Mouse (Mus musculus): ENCODE results near the gene Nos1ap. TPM values are rescaled to one million over a fixed set of nuclear protein-coding genes. Genes with fewer than 3 reads are reported as not detected.

Gene Nos1ap
- polyA plus RNA-seq, 1 experiment from 2014 or later = 7.7 TPM

DNA sequence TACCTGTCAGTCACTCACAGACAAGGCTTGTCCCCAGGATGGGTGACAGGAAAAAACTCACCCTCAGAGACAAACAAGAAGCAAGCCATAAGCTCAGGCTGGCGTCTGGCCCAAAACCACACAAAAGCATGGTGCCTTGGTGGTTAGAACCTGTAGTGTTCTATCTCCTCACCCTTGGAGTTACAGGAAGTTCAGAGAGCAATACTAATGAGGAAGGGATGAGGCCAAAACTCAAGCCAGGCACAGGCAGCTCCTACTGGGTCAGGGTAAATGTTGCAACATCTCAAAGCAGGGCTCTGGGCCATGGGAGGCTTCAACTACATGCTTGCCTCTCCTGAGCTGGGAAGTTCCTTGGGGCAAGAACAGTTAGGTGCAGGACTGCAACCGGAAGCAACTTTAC lies 54.4 kb downstream of the Nos1ap start:
- no peak for ATAC-seq (ENCODE audit: low read depth)
- no peaks in the 10 kb centered on the region for H3K27me3 ChIP-seq (replicated peaks; ENCODE audit: control insufficient read depth, insufficient read depth, low read length)
- H3K4me2 ChIP-seq (ENCODE audit: low read depth, low read length) = no peak overlapping the region
- no peaks in the 10 kb centered on the region; the same call in 1 of the 2 replicates for H3K4me1 ChIP-seq (ENCODE audit: control insufficient read depth, insufficient read depth, low read length)
- no peak overlapping the region for H3K4me3 ChIP-seq (ENCODE audit: low read depth, low read length)
- H3K9ac ChIP-seq (ENCODE audit: low read depth, low read length) = no peak overlapping the region
- no peaks in the 10 kb centered on the region for H3K9me3 ChIP-seq (ENCODE audit: control insufficient read depth, low read length)
- 70% methylated on average over 2 of the region's 2 CpGs for WGBS
- no peaks in the 10 kb centered on the region for H3K36me3 ChIP-seq (ENCODE audit: control insufficient read depth, insufficient read depth, low read length)
- H3K27ac ChIP-seq (replicated peaks; ENCODE audit: low read depth, low read length) = no peak overlapping the region
- no peak for DNase-seq (ENCODE audit: low spot score)

DNA sequence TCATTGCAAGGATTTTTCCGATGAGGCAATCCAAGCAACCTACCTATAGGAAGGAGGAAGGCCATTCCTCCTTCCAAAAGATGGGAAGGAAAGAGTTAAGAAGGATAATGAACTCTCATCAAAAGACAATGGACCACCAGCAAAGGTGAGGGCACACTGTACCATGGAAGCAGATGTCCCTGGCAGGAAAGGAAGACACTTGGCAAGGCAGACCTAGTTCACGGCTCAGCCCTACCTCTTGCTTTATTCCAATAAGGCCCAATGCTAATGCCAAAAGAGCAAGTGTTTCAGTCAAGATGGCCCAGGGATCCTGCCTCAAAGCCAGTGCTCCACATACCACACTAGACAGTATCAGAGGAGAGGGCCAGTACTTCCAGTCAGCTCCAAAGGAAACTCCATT lies 58.4 kb downstream of the Nos1ap start:
- Histone ChIP-seq H3K27ac (replicated peaks; ENCODE audit: low read depth, low read length) (no peak overlapping the region), H3K9me3 (ENCODE audit: control insufficient read depth, low read length) (no peaks in the 10 kb centered on the region), H3K27me3 (replicated peaks; ENCODE audit: control insufficient read depth, insufficient read depth, low read length) (no peaks in the 10 kb centered on the region), H3K4me2 (ENCODE audit: low read depth, low read length) (no peak overlapping the region), H3K36me3 (ENCODE audit: control insufficient read depth, insufficient read depth, low read length) (no peaks in the 10 kb centered on the region), H3K9ac (ENCODE audit: low read depth, low read length) (no peak overlapping the region), H3K4me1 (ENCODE audit: control insufficient read depth, insufficient read depth, low read length) (no peaks in the 10 kb centered on the region; the same call in 1 of the 2 replicates), H3K4me3 (ENCODE audit: low read depth, low read length) (no peak overlapping the region)
- WGBS = 72% methylated on average over 2 of the region's 2 CpGs
- ATAC-seq (ENCODE audit: low read depth) (no peak), DNase-seq (ENCODE audit: low spot score) (no peak)

DNA sequence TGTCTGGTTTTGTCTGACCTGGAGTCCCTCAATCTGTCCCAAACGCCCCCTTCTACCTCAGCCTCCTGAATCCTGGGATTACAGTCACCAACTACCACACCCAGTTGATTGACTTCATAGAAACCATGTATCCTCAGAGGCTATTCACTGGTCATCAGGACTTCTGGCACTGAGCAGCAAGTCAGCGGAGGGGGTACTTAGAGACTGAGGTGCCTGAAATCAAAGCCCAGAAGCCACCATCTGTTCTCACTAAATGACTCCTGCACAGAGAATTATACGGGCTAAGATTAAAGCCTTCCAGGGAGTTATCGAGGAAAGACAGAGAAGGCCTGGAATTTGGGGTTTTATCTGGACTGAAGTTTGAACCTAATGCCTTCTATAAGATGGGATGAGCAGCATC lies 59.2 kb downstream of the Nos1ap start:
- DNase-seq (ENCODE audit: low spot score) (no peak), ATAC-seq (ENCODE audit: low read depth) (no peak)
- Histone ChIP-seq H3K4me3 (ENCODE audit: low read depth, low read length) (no peak overlapping the region), H3K9me3 (ENCODE audit: control insufficient read depth, low read length) (no peaks in the 10 kb centered on the region), H3K36me3 (ENCODE audit: control insufficient read depth, insufficient read depth, low read length) (no peaks in the 10 kb centered on the region), H3K4me2 (ENCODE audit: low read depth, low read length) (no peak overlapping the region), H3K4me1 (ENCODE audit: control insufficient read depth, insufficient read depth, low read length) (no peaks in the 10 kb centered on the region; the same call in 1 of the 2 replicates), H3K27me3 (replicated peaks; ENCODE audit: control insufficient read depth, insufficient read depth, low read length) (no peaks in the 10 kb centered on the region), H3K9ac (ENCODE audit: low read depth, low read length) (no peak overlapping the region), H3K27ac (replicated peaks; ENCODE audit: low read depth, low read length) (no peak overlapping the region)
- WGBS = 56% methylated on average over 4 of the region's 4 CpGs

DNA sequence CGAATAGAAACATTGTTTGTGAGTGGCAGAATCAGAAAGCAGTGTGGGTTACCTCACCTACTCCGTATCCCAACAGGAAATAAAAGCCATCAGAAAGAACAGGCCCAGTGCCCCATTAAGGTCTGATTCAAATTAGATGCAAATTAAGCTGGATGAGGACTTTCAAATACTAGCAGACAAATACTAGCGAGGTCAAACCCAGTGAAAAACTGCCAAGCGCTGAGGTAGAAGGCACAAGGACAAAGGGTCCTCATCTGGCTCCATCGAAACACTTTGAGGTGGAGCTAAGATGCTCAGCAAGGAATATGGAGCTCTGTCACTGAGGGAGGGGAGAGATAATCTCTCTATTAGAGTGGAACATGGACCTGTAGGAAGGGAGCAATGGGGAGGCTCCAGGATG lies 66.8 kb downstream of the Nos1ap start:
- H3K27ac ChIP-seq (replicated peaks; ENCODE audit: low read depth, low read length) = no peak overlapping the region
- no peaks in the 10 kb centered on the region for H3K4me1 ChIP-seq (ENCODE audit: control insufficient read depth, insufficient read depth, low read length)
- 0 out of 2 replicates have a peak, but pooled peaks cover 4% of the 10 kb centered on the region for H3K9me3 ChIP-seq (ENCODE audit: control insufficient read depth, low read length)
- DNase-seq (ENCODE audit: low spot score) = no peak
- no peak overlapping the region for H3K4me3 ChIP-seq (ENCODE audit: low read depth, low read length)
- ATAC-seq (ENCODE audit: low read depth) = no peak
- H3K9ac ChIP-seq (ENCODE audit: low read depth, low read length) = no peak overlapping the region
- no peaks in the 10 kb centered on the region for H3K27me3 ChIP-seq (replicated peaks; ENCODE audit: control insufficient read depth, insufficient read depth, low read length)
- no peaks in the 10 kb centered on the region for H3K36me3 ChIP-seq (ENCODE audit: control insufficient read depth, insufficient read depth, low read length)
- H3K4me2 ChIP-seq (ENCODE audit: low read depth, low read length) = no peak overlapping the region
- WGBS = 67% methylated on average over 5 of the region's 5 CpGs

DNA sequence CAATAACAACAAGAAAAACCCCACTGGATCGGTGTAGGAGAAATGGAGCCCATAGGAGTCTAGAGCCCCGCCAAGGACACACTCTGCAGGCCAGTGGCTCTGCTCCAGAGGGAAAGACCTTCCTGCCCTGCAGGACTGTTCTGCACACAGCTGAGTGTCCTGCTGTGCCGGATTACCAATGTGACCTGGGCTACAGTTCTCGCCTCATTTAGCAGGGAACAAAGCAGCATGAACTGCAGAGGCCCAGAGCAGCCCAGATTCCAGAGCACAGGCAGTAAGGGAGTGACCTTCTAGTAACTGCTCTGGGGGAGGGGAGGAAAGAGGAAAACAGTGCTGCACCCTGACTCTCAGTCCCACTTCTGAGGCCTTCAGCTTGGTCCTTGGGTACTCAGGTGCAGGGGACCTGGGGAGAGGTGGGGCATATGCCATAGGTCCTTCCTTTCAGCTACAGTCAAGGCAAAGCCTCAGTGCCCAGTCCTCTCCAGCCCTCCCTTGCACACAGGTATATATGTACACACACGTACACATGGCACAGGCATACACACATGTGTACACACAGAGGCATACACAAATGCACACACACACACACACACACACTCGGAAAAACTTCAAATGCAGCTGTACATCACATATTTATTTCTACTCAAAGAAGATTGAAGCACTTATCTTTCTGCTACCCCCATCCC lies 68.0 kb downstream of the Nos1ap start:
- WGBS = 51% methylated on average over 6 of the region's 6 CpGs
- H3K4me2 ChIP-seq (ENCODE audit: low read depth, low read length) = no peak overlapping the region
- peak; percentile 82 for ATAC-seq (ENCODE audit: low read depth)

DNA sequence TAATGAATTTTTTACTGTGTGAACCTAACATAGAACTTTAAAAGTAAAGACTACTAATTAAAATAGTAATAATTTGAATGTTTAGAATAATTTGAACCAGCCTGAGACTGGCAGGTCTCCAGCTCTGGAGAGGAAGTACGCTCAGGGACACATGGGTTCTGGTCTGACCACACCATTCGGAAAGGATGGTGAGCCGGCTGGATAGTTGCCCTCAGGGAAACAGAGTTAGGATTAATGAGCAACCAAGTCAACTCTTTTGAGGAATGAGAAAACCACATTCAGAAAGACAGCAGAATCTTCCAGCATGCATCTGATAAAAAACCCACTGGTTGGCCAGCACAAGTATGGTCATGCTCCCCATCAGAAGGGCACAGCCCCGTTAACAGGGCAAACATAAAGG lies 69.5 kb downstream of the Nos1ap start:
- Histone ChIP-seq H3K4me1 (ENCODE audit: control insufficient read depth, insufficient read depth, low read length) (no peaks in the 10 kb centered on the region), H3K4me3 (ENCODE audit: low read depth, low read length) (no peak overlapping the region), H3K36me3 (ENCODE audit: control insufficient read depth, insufficient read depth, low read length) (no peaks in the 10 kb centered on the region), H3K27me3 (replicated peaks; ENCODE audit: control insufficient read depth, insufficient read depth, low read length) (no peaks in the 10 kb centered on the region), H3K4me2 (ENCODE audit: low read depth, low read length) (no peak overlapping the region), H3K9me3 (ENCODE audit: control insufficient read depth, low read length) (0 out of 2 replicates have a peak, but pooled peaks cover 5% of the 10 kb centered on the region), H3K9ac (ENCODE audit: low read depth, low read length) (no peak overlapping the region), H3K27ac (replicated peaks; ENCODE audit: low read depth, low read length) (no peak overlapping the region)
- no peak for DNase-seq (ENCODE audit: low spot score)
- no peak for ATAC-seq (ENCODE audit: low read depth)
- 72% methylated on average over 4 of the region's 4 CpGs for WGBS

More for the DNA sequence above, 68.0 kb downstream of the Nos1ap start:
- H3K36me3 ChIP-seq (ENCODE audit: control insufficient read depth, insufficient read depth, low read length) = no peaks in the 10 kb centered on the region
- H3K9me3 ChIP-seq (ENCODE audit: control insufficient read depth, low read length) = 0 out of 2 replicates have a peak, but pooled peaks cover 5% of the 10 kb centered on the region
- H3K4me1 ChIP-seq (ENCODE audit: control insufficient read depth, insufficient read depth, low read length) = no peaks in the 10 kb centered on the region
- no peak overlapping the region for H3K4me3 ChIP-seq (ENCODE audit: low read depth, low read length)
- H3K27me3 ChIP-seq (replicated peaks; ENCODE audit: control insufficient read depth, insufficient read depth, low read length) = no peaks in the 10 kb centered on the region
- H3K9ac ChIP-seq (ENCODE audit: low read depth, low read length) = no peak overlapping the region
- DNase-seq (ENCODE audit: low spot score) = peak; percentile 66
- no peak overlapping the region for H3K27ac ChIP-seq (replicated peaks; ENCODE audit: low read depth, low read length)

DNA sequence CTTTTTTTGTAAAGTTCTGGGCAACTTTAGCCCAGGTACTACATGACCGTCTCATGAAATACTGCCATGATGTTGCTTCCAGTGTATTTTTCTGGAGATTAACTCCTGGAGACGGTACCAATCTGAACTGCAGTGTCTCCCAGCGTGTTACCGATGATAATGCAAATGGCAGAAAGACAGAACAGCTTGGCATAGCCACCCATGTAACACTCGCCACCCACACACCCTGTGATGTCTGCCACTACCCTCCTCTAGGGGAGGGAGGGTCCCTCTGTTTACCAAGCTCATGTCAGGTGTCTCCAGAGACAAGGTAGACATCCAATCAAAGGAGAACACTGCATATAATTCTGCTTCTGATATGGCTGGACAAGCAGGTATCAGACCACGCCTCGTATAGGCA lies 70.0 kb downstream of the Nos1ap start:
- H3K4me3 ChIP-seq (ENCODE audit: low read depth, low read length) = no peak overlapping the region
- H3K36me3 ChIP-seq (ENCODE audit: control insufficient read depth, insufficient read depth, low read length) = no peaks in the 10 kb centered on the region
- H3K4me1 ChIP-seq (ENCODE audit: control insufficient read depth, insufficient read depth, low read length) = no peaks in the 10 kb centered on the region
- 96% methylated on average over 7 of the region's 7 CpGs for WGBS
- no peak overlapping the region for H3K27ac ChIP-seq (replicated peaks; ENCODE audit: low read depth, low read length)
- DNase-seq (ENCODE audit: low spot score) = no peak
- no peaks in the 10 kb centered on the region for H3K27me3 ChIP-seq (replicated peaks; ENCODE audit: control insufficient read depth, insufficient read depth, low read length)
- no peak overlapping the region for H3K4me2 ChIP-seq (ENCODE audit: low read depth, low read length)
- 0 out of 2 replicates have a peak, but pooled peaks cover 5% of the 10 kb centered on the region for H3K9me3 ChIP-seq (ENCODE audit: control insufficient read depth, low read length)
- ATAC-seq (ENCODE audit: low read depth) = no peak
- H3K9ac ChIP-seq (ENCODE audit: low read depth, low read length) = no peak overlapping the region

DNA sequence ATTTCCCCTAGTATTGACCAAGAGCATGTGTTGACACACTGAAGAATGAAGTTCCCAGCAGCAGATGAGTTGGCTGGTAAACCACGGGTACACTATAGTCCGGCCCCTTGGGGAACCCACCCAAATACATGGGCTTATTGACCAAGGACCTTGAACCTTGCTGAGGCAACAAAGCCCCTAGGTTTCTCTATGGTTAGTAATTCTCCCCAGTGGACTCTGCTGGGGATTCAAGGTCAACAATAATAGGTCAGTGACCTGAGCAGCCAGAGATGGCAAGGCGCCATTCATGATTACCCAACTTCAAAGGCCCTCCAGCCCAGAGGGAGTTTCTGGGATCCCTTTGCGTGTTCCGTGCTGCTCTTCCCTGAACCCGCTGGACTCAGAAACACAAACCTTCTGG lies 73.5 kb downstream of the Nos1ap start:
- 0 out of 2 replicates have a peak, but pooled peaks cover 5% of the 10 kb centered on the region for H3K9me3 ChIP-seq (ENCODE audit: control insufficient read depth, low read length)
- no peak overlapping the region for H3K4me2 ChIP-seq (ENCODE audit: low read depth, low read length)
- no peaks in the 10 kb centered on the region for H3K4me1 ChIP-seq (ENCODE audit: control insufficient read depth, insufficient read depth, low read length)
- WGBS = 86% methylated on average over 6 of the region's 6 CpGs
- H3K9ac ChIP-seq (ENCODE audit: low read depth, low read length) = no peak overlapping the region
- H3K27me3 ChIP-seq (replicated peaks; ENCODE audit: control insufficient read depth, insufficient read depth, low read length) = no peaks in the 10 kb centered on the region
- H3K4me3 ChIP-seq (ENCODE audit: low read depth, low read length) = no peak overlapping the region
- DNase-seq (ENCODE audit: low spot score) = no peak
- H3K36me3 ChIP-seq (ENCODE audit: control insufficient read depth, insufficient read depth, low read length) = no peaks in the 10 kb centered on the region
- no peak overlapping the region for H3K27ac ChIP-seq (replicated peaks; ENCODE audit: low read depth, low read length)
- no peak for ATAC-seq (ENCODE audit: low read depth)

DNA sequence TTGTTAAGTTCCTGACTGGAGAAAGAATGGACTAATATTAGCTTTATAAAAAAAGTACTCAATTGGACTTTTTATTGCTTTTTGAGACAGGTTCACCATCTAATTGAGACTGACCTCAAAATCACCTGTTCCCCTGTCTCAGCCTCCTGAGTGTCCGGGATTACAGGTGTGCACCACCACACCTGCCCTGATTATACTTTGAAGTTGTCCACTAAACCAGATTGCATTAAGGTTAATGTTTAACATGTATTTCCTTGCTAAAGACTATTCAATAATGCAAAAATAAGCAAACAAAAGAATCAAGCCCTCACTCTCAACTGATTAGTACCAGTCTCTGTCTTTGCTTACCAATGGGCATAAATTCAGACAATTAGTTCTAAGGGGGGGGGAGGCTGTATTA lies 74.2 kb downstream of the Nos1ap start:
- Histone ChIP-seq H3K27me3 (replicated peaks; ENCODE audit: control insufficient read depth, insufficient read depth, low read length) (no peaks in the 10 kb centered on the region), H3K4me3 (ENCODE audit: low read depth, low read length) (no peak overlapping the region), H3K4me2 (ENCODE audit: low read depth, low read length) (no peak overlapping the region), H3K27ac (replicated peaks; ENCODE audit: low read depth, low read length) (no peak overlapping the region), H3K9me3 (ENCODE audit: control insufficient read depth, low read length) (0 out of 2 replicates have a peak, but pooled peaks cover 5% of the 10 kb centered on the region), H3K9ac (ENCODE audit: low read depth, low read length) (no peak overlapping the region), H3K36me3 (ENCODE audit: control insufficient read depth, insufficient read depth, low read length) (no peaks in the 10 kb centered on the region), H3K4me1 (ENCODE audit: control insufficient read depth, insufficient read depth, low read length) (no peaks in the 10 kb centered on the region)
- DNase-seq (ENCODE audit: low spot score) = no peak
- ATAC-seq (ENCODE audit: low read depth) = no peak
- 73% methylated on average over 1 of the region's 1 CpGs for WGBS
